Mouse (Mus musculus): ENCODE measurements around the gene Gm29797.

Gm29797 gene

DNA sequence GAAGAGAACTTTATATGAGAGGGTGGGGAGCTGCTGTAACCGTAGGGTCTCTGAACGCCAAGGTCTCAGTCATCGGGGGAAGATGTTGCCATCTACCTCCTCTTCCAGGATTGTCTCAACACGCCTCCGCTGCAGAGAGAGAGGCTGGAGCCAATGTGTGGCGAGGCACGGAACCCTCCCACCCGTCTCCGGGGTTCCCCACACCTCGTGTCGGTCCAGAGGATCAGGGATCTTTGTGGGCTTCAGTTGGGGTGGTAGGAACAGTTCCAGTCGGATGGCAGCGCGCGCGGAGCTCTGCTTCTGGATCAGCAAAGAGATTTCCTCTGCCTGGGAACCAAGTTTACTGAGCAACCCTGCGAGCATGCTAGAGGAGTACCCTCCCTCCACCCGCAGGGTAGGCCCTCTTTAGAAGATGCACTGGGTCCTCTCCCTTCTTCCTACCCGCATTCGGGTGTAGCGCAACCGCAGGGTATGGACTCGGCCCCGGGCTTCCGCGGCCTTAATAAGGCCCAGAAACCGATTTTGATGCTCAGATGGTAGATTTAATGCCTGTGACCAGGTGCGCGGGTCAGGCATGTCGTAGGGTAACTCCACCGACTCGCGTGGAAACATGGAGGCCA is 40.1 kb downstream of the Gm29797 start:
- DNase-seq (ENCODE audit: low spot score in 2 of 2), result no peak

DNA sequence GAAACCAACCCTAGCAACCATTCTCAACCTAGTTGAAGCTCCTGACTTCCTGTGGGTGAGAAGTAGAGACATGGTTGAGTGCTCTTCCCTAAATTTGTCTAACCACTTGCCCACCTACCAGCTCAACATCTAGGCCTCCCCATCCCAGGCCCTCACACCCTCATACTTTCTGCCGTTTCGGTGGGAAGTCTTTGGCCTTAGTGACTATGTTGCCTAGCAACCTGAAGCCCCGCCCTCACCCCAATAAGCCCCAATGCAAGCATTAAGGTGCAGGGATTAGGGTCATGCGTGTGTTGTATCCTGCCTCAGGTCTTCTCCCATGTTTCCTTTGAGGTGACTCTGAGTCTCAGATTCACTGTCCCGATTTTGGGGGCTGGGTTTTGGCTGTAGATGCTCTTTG is 41.4 kb downstream of the Gm29797 start, which contains the start of gene Lkaaear1:
TSS of gene Lkaaear1 (minus strand) at position 202 of the 400 bp plus-strand sequence.
- DNase-seq (ENCODE audit: low spot score in 2 of 2), result no peak

DNA sequence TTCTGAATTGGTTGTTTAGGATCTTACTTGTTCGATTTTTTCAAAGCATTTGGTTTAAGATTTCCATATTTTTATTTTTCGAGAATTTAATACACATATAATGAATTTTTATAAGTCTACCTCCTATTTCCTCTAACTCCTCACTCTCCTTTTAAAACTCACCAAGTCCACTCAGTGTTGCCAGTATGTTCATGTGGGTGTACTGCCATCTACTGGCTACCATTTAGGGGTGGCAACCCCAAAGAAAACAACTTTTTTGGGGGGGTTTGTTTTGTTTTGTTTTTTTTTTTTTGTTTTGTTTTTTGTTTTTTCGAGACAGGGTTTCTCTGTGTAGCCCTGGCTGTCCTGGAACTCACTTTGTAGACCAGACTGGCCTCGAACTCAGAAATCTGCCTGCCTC is 49.8 kb downstream of the Gm29797 start:
- DNase-seq (ENCODE audit: low spot score in 2 of 2), result no peak
